Mouse (Mus musculus): Measurements from ENCODE around the gene Phactr2. TPM values are rescaled to one million over a fixed set of nuclear protein-coding genes. Genes with fewer than 3 reads are reported as not detected.
"Not testable (repeated sequence)": the region's sequence is repeated elsewhere in the genome, so short reads cannot be mapped to it uniquely, and the experiment has no call there.

Phactr2 gene
- total RNA-seq, 2 experiments from 2014 or later = 32.1 to 39.0 TPM

GRCm38 (mm10) chr10:13212829-13213228, 261.4 kb downstream of the Phactr2 start:
- no peak for DNase-seq

- DNase-seq = no peak
Measured at GRCm38 (mm10) chr10:13212326-13212725, 261.9 kb downstream of the Phactr2 start.

DNA sequence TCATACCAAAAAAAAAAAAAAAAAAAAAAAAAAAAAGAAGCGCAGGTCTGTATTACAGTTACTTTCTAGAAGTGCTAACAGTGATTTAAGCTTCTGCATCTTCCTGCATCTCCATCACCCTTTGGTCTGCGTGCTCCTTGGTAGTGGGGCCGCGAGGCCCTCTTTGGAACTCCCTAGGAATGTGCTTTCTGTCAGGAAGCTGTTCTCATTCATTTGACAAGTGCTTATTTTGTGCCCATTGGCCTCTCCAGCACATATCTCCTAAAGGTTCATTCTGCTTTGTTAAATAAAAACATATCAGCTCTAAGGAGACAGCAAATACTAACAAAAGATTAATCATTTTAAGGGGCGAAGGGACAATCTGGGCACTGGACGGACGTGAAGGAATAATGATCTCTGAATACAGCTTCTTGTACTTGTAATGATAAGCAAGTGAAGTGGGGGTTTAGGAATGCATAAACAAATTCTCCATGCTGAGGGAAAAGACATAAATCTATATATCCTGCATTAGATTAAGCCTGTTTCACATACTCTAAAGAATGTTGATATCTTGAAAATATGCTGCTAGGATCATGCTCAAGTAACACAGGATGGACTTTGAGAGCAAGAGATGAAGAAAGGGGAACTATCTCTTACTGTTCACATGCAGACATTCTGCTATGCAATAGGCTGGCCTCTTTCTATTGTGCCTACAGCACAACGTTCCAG, 264.1 kb downstream of the Phactr2 start:
- DNase-seq = no peak

GRCm38 (mm10) chr10:13209506-13209905, 264.7 kb downstream of the Phactr2 start:
- no peak for DNase-seq

DNA sequence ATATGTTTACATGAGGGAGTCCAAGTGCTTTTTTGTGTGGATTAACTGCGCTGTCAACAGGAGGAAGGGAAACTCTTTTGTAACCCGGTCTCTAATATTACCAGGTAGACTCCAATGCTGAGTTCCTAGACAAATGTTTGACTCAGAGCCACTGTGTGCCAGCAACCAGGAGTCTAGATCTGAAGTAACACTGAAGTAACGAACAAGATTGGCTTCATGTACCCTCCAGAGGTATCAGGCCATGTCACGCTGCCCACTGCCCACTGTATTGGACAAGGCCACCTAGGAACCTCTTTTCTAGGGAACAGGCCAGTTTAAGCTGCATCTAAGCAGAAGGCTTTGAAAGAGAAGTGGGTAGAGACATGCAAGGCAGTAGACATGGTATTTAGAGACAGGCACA, 265.2 kb downstream of the Phactr2 start:
- DNase-seq = no peak

GRCm38 (mm10) chr10:13201741-13202293, 272.4 kb downstream of the Phactr2 start:
- no peak for DNase-seq

- DNase-seq = no peak
Measured at GRCm38 (mm10) chr10:13200862-13201261, 273.4 kb downstream of the Phactr2 start.

DNA sequence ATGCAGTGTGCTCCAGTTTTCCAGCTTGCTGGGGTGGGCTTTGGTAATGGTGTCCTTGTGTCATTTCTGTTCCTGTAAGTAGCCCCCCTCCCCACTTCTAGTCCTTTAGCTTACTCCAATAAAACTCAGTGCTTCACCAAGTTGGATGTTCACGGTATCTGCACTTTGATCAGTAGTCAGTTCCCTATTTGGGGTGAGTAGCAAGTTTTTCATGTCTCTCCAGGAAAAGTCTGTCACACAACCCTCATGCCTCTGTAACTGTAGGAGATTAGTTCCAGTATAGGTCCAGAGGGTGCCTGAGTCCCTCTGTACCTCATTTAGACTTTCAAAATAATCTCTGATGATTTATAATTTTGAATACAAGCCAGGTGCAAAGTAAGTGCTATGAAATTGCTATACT, 275.0 kb downstream of the Phactr2 start:
- DNase-seq = no peak

DNA sequence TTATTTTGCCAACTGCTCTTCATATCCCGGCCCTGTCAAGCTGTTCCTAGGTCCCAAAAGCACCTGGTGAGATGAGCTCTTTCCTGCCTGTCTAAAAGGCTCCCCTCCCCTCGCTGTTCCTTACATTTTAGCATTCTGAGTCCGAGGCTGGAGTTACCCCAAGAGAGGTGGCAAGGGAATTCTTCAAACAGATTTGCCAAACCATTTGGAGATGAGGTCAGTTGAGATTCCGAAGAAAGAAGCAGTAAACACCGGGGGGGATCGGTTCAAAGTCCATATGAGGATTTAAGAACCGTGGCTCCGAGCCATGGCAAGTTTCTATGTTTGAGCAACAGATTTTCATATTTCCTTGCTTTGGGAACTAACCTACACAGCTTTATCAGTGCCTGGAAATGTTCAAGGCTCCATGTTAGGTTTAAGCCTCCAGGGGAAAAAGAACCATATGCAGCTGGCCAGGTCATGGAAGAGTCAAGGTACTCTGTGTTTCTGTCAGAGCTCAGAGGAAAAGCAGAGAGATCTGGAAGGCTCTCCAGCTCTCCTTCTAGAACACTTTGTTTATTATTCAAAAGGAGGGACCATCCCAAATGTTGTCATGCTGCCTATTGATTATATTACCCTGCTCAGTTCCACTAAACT, 277.2 kb downstream of the Phactr2 start:
- no peak for DNase-seq

DNA sequence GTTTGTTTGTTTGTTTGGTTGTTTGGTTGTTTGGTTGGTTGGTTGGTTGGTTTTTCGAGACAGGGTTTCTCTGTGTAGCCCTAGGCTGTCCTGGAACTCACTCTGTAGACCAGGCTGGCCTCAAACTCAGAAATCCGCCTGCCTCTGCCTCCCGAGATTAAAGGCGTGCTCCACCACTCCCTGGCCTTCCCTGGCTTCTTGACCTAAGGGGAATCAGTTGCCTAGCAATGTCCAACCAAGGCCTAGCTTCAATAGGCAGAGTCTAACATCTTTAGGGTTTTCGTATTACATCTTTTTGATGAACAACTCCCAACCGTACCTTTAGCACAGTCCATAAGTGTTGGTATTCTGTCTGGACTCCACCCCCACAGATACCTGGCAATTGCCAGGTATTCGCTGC, 280.7 kb downstream of the Phactr2 start:
- DNase-seq = not testable (repeated sequence)

DNA sequence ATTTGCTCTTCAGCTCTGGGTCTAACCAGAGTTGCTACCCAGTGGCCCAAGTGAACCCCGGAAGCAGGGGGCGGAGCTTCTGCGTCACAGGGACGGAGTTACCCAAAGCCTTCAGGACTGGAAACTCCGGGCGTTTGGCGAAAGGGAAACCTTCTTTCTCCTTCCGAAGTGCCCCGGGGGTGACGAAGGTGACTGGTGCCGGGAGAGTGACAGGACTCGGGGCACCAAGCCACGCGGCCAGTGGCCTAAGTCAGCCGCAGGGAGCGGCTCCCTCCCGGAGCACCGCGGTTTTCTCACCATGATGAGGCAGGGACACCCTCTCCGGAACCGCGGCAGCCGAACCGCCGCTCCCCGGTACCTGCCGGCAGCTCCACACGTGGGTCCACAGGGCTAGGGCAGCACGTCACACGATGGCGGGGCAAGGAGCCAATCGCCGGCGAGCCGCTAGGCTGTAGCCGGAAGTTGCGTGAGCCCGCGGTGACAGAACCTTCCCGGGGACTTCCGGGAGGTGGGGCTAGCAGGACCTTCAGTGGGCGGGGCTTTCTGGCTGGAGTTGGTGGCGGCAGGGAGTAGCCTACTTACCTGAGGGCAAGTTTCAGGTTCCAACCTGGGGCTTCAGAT, 281.4 kb downstream of the Phactr2 start, which contains the start of gene Ltv1:
Gene Ltv1, minus strand, starts transcription at position 438 of the 621 bp plus-strand sequence.
- DNase-seq = peak; percentile 98

DNA sequence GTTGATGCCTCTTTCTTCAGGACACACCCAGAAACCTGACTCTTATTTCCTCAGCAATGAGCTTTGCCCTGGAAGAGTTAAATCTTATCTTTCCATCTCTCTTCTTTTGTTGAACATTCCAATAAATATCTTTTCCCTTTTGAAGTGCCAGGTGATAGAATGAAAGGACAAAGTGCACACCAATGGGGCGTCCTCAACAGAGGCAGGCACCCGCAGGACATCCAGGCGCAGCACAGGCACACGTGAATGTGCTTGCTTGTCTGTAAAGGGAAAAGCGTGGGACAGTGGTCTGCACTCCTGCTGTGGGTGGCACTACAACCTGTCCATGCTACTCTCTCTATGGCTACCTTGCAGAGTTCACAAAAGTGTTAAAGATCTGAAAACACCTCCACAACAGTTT, 284.3 kb downstream of the Phactr2 start:
- DNase-seq = no peak

DNA sequence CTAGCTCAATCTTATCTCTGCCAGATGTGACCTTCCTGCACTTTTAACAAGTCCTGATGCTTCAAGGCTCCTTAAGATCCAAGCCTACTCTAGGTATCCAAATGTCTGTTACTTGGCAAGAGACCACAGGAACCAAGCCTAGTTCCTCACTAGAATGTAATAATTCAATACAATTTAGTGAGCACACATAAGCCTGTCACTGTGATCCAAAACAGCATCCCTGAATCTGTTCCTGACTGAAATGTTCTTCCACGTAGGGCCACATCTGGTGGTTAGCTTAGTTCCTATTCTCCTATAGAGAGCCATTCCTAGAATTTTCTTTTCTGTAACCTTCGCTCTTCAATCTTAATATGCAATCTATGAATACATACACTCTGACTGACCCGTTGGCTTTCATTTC, 287.5 kb downstream of the Phactr2 start:
- no peak for DNase-seq

- no peak for DNase-seq
Measured at GRCm38 (mm10) chr10:13184170-13184766, 289.9 kb downstream of the Phactr2 start.

DNA sequence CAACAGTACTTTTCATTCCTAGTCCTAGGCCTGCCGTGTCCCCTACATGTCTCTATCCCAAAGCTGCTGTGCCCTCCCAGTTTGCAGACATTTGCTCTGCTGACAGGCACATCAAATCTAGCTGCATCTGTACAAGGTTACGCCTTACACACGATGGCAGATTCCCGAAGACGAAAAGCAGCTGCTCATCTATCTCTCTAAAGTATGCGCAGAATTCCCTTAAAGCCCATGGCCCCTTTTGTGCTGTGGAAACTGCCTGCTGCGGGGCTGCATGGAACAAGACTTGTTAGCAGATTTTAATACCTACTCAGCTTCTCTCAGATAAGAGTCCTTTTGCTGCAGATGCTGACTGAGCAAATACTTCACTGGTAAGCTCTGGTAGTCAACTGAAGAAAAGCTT, 294.0 kb downstream of the Phactr2 start:
- no peak for DNase-seq

DNA sequence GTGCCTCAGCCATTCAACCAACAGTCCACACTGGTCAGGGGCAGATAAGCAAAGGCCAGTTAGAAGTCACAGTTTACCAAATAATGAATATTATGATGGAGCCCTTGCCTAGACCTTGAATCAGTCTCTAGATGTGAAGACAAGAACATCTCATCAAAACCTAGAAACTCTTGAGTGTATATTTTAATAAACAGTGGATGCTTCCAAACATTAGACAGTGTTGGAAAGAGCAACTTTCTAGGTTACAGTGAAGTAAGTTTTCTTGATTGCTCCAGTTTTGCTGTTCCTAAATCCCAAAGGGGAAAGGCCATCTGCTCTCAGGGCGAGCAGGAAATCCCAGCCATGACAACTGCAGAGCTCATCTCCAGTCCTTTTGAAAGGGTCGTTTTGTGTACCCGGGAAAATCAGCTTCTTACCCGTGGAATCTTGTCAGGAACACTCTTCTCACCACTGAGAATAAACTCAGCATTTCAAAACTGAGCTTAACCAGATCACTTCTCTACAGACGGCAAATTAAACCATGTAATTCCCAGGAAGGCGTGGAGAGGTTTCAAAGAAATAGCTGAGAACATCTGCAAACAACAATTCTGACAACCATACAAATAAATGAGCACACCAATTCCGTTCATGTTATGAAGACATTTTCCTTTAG, 296.1 kb downstream of the Phactr2 start, which contains the start of gene Zc2hc1b:
Gene Zc2hc1b, minus strand, starts transcription at position 51 of the 652 bp plus-strand sequence.
- DNase-seq = no peak

DNA sequence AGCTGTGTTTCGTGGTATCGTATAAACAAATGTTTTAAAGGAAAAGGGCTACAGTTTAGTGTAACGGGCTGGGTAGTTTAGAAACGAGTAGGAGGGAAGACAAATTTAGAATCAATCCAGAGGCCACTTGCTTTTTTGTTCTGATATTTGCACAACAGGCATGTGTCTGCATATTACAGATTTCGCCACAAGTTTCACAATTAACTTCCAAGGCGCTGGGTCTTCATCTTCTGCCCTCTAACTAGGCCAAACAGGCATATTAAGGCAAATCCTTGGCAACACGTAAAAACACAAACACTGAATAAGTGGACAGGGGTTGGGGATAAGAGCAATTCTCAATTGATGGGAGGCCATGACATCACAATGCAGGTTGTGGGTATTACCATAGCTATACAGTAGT, 298.3 kb downstream of the Phactr2 start:
- DNase-seq = no peak

- no peak for DNase-seq
Measured at GRCm38 (mm10) chr10:13172798-13173221, 301.4 kb downstream of the Phactr2 start.

DNA sequence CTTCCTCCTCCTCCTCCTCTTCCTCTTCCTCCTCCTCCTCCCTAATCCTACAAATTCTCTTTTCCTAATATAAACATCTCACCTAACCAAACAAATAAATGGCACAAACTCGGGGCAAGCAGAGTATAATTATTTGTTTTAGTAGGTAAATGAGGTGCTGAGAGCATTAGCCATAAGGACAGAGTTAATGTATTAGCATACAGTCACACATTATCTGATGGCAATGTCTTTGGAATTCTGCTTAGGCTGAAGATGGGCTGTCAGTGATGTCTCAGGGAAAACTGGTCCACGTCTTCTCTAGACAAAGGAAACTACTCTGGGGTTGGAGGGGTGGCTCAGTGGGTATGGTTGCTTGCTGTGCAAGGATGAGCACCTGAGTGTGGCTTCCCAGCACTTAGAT, 302.8 kb downstream of the Phactr2 start:
- DNase-seq = no peak

GRCm38 (mm10) chr10:13170739-13171448, 303.3 kb downstream of the Phactr2 start:
- DNase-seq = no peak

- no peak for DNase-seq
Measured at GRCm38 (mm10) chr10:13168461-13168860, 305.8 kb downstream of the Phactr2 start.
